Mouse (Mus musculus): ENCODE data around the gene Traf3ip3. TPM values are rescaled to one million over a fixed set of nuclear protein-coding genes. Genes with fewer than 3 reads are reported as not detected.

Gene Traf3ip3
- polyA plus RNA-seq, 1 experiment, result 0.82 TPM

- TF ChIP-seq CTCF (IDR thresholded peaks at IDR 0.05; ENCODE audit: borderline replicate concordance, extremely low read depth, insufficient read depth, insufficient read length) (no peak), POLR2A (IDR thresholded peaks at IDR 0.05; ENCODE audit: borderline replicate concordance, extremely low read depth, insufficient read depth, insufficient read length, poor library complexity, severe bottlenecking) (no peak)
- no peak for DNase-seq (ENCODE audit: low read depth)
Observed at GRCm38 (mm10) chr1:193138669-193139068, 62.8 kb downstream of the Traf3ip3 start.

- DNase-seq (ENCODE audit: low read depth), result no peak
- TF ChIP-seq POLR2A (IDR thresholded peaks at IDR 0.05; ENCODE audit: borderline replicate concordance, extremely low read depth, insufficient read depth, insufficient read length, poor library complexity, severe bottlenecking) (no peak), CTCF (IDR thresholded peaks at IDR 0.05; ENCODE audit: borderline replicate concordance, extremely low read depth, insufficient read depth, insufficient read length) (no peak)
Observed at GRCm38 (mm10) chr1:193138087-193138486, 63.4 kb downstream of the Traf3ip3 start.

- no peak for DNase-seq (ENCODE audit: low read depth)
- TF ChIP-seq CTCF (IDR thresholded peaks at IDR 0.05; ENCODE audit: borderline replicate concordance, extremely low read depth, insufficient read depth, insufficient read length) (peak; percentile 15; the same call in 1 of the 2 replicates), POLR2A (IDR thresholded peaks at IDR 0.05; ENCODE audit: borderline replicate concordance, extremely low read depth, insufficient read depth, insufficient read length, poor library complexity, severe bottlenecking) (no peak)
Observed at GRCm38 (mm10) chr1:193133726-193134125, 67.8 kb downstream of the Traf3ip3 start.

- DNase-seq (ENCODE audit: low read depth), result no peak
- no peak for TF ChIP-seq CTCF (IDR thresholded peaks at IDR 0.05; ENCODE audit: borderline replicate concordance, extremely low read depth, insufficient read depth, insufficient read length)
- no peak for TF ChIP-seq POLR2A (IDR thresholded peaks at IDR 0.05; ENCODE audit: borderline replicate concordance, extremely low read depth, insufficient read depth, insufficient read length, poor library complexity, severe bottlenecking)
Observed at GRCm38 (mm10) chr1:193132385-193132784, 69.1 kb downstream of the Traf3ip3 start.

- TF ChIP-seq POLR2A (IDR thresholded peaks at IDR 0.05; ENCODE audit: borderline replicate concordance, extremely low read depth, insufficient read depth, insufficient read length, poor library complexity, severe bottlenecking), result no peak
- no peak for TF ChIP-seq CTCF (IDR thresholded peaks at IDR 0.05; ENCODE audit: borderline replicate concordance, extremely low read depth, insufficient read depth, insufficient read length)
- no peak for DNase-seq (ENCODE audit: low read depth)
Observed at GRCm38 (mm10) chr1:193131311-193131948, 70.1 kb downstream of the Traf3ip3 start.

- TF ChIP-seq POLR2A (IDR thresholded peaks at IDR 0.05; ENCODE audit: borderline replicate concordance, extremely low read depth, insufficient read depth, insufficient read length, poor library complexity, severe bottlenecking), result no peak
- TF ChIP-seq CTCF (IDR thresholded peaks at IDR 0.05; ENCODE audit: borderline replicate concordance, extremely low read depth, insufficient read depth, insufficient read length), result no peak
Observed at GRCm38 (mm10) chr1:193130839-193131238, 70.7 kb downstream of the Traf3ip3 start.

GRCm38 (mm10) chr1:193130456-193130825, 71.1 kb downstream of the Traf3ip3 start:
- no peak for DNase-seq (ENCODE audit: low read depth)
- TF ChIP-seq POLR2A (IDR thresholded peaks at IDR 0.05; ENCODE audit: borderline replicate concordance, extremely low read depth, insufficient read depth, insufficient read length, poor library complexity, severe bottlenecking) (no peak), CTCF (IDR thresholded peaks at IDR 0.05; ENCODE audit: borderline replicate concordance, extremely low read depth, insufficient read depth, insufficient read length) (no peak)

More at GRCm38 (mm10) chr1:193130839-193131238, 70.7 kb downstream of the Traf3ip3 start:
- DNase-seq (ENCODE audit: low read depth), result no peak

- TF ChIP-seq POLR2A (IDR thresholded peaks at IDR 0.05; ENCODE audit: borderline replicate concordance, extremely low read depth, insufficient read depth, insufficient read length, poor library complexity, severe bottlenecking) (peak; percentile 76; the same call in 1 of the 2 replicates), CTCF (IDR thresholded peaks at IDR 0.05; ENCODE audit: borderline replicate concordance, extremely low read depth, insufficient read depth, insufficient read length) (peak; percentile 99)
- DNase-seq (ENCODE audit: low read depth), result peak; percentile 99
Observed at GRCm38 (mm10) chr1:193129786-193130455, 71.6 kb downstream of the Traf3ip3 start, which contains the start of gene Diexf. Gene Diexf, minus strand, starts transcription at chr1:193130272.

- no peak for DNase-seq (ENCODE audit: low read depth)
- TF ChIP-seq CTCF (IDR thresholded peaks at IDR 0.05; ENCODE audit: borderline replicate concordance, extremely low read depth, insufficient read depth, insufficient read length) (no peak), POLR2A (IDR thresholded peaks at IDR 0.05; ENCODE audit: borderline replicate concordance, extremely low read depth, insufficient read depth, insufficient read length, poor library complexity, severe bottlenecking) (no peak)
Observed at GRCm38 (mm10) chr1:193129321-193129720, 72.2 kb downstream of the Traf3ip3 start.

GRCm38 (mm10) chr1:193128055-193128454, 73.4 kb downstream of the Traf3ip3 start:
- TF ChIP-seq CTCF (IDR thresholded peaks at IDR 0.05; ENCODE audit: borderline replicate concordance, extremely low read depth, insufficient read depth, insufficient read length) (no peak), POLR2A (IDR thresholded peaks at IDR 0.05; ENCODE audit: borderline replicate concordance, extremely low read depth, insufficient read depth, insufficient read length, poor library complexity, severe bottlenecking) (no peak)
- DNase-seq (ENCODE audit: low read depth), result no peak

- TF ChIP-seq POLR2A (IDR thresholded peaks at IDR 0.05; ENCODE audit: borderline replicate concordance, extremely low read depth, insufficient read depth, insufficient read length, poor library complexity, severe bottlenecking), result no peak
- TF ChIP-seq CTCF (IDR thresholded peaks at IDR 0.05; ENCODE audit: borderline replicate concordance, extremely low read depth, insufficient read depth, insufficient read length), result peak; percentile 5; the same call in 1 of the 2 replicates
Observed at GRCm38 (mm10) chr1:193125835-193126234, 75.7 kb downstream of the Traf3ip3 start.

More at GRCm38 (mm10) chr1:193125835-193126234, 75.7 kb downstream of the Traf3ip3 start:
- DNase-seq (ENCODE audit: low read depth), result peak; percentile 54

Other genes with a start within 250 kb of the Traf3ip3 start
- 6.6 and 10.3 TPM in 2 replicates for gene Syt14, start 165.9 kb downstream of the Traf3ip3 start, polyA plus RNA-seq (2012; rRNA removed)
- 30.2 and 37.0 TPM in 2 replicates for gene Diexf, start 71.4 kb downstream of the Traf3ip3 start, polyA plus RNA-seq (2012; rRNA removed)
- gene Irf6, start 48.6 kb downstream of the Traf3ip3 start, polyA plus RNA-seq (2012; rRNA removed), result 1.1 and 1.2 TPM in 2 replicates
- 7.6 and 7.9 TPM in 2 replicates for gene A130010J15Rik, start 33.7 kb downstream of the Traf3ip3 start, polyA plus RNA-seq (2012; rRNA removed)
- 0.67 and 0.79 TPM in 2 replicates for gene Lamb3, start 6.0 kb upstream of the Traf3ip3 start, polyA plus RNA-seq (2012; rRNA removed)
- gene Hsd11b1, start 62.4 kb upstream of the Traf3ip3 start, polyA plus RNA-seq (2012; rRNA removed), result 0.09 and 0.37 TPM in 2 replicates
- 7.3 and 9.8 TPM in 2 replicates for gene G0s2, start 71.5 kb upstream of the Traf3ip3 start, polyA plus RNA-seq (2012; rRNA removed)
- 40.8 and 47.3 TPM in 2 replicates for gene Camk1g, start 168.6 kb upstream of the Traf3ip3 start, polyA plus RNA-seq (2012; rRNA removed)

Measured in brain, embryonic 14.5 days (tissue).